Mouse (Mus musculus) limb, embryonic 12.5 days (tissue): Measurements from ENCODE around the gene Dok3. TPM values are rescaled to one million over a fixed set of nuclear protein-coding genes. Genes with fewer than 3 reads are reported as not detected.

ENCODE experiments used
- ATAC-seq: fragments of 200-750 bp; cut with Nextera tagmentation; 2 replicates; pipeline ENCODE4 v1.8.0; 2017; ENCODE audit warnings: low read depth, moderate TSS enrichment; ENCODE audit not compliant: insufficient number of reproducible peaks, insufficient read depth, low FRiP score, low TSS enrichment
- H3K27ac ChIP-seq: fragments of 300-500 bp; sonication (generic); 2 replicates; pipeline ENCODE4 v1.5.1; 2016; ENCODE audit warnings: mild to moderate bottlenecking, moderate library complexity
- H3K27me3 ChIP-seq: fragments of 300-500 bp; sonication (generic); 2 replicates; pipeline ENCODE4 v1.6.1; 2016; ENCODE audit warnings: mild to moderate bottlenecking, moderate library complexity
- H3K36me3 ChIP-seq: fragments of 300-500 bp; sonication (generic); 2 replicates; pipeline ENCODE4 v1.6.1; 2016; ENCODE audit warnings: mild to moderate bottlenecking, moderate library complexity
- H3K4me1 ChIP-seq: fragments of 300-500 bp; sonication (generic); replicated peaks from 2 replicates; pipeline ENCODE4 v1.6.1; 2016
- H3K4me2 ChIP-seq: fragments of 300-500 bp; sonication (generic); 2 replicates; pipeline ENCODE4 v1.6.1; 2016; ENCODE audit warnings: mild to moderate bottlenecking, moderate library complexity
- H3K4me3 ChIP-seq: fragments of 300-500 bp; sonication (generic); replicated peaks from 2 replicates; pipeline ENCODE4 v1.5.1; 2016; ENCODE audit warnings: mild to moderate bottlenecking
- H3K9ac ChIP-seq: fragments of 300-500 bp; sonication (generic); replicated peaks from 2 replicates; pipeline ENCODE4 v1.6.1; 2016; ENCODE audit warnings: mild to moderate bottlenecking, moderate library complexity
- H3K9me3 ChIP-seq: fragments of 300-500 bp; sonication (generic); 2 replicates; pipeline ENCODE4 v1.6.1; 2016; ENCODE audit warnings: mild to moderate bottlenecking, moderate library complexity
- WGBS: fragments of 180-500 bp; shearing (Covaris S2); methylation state at CpG from one replicate; pipeline ENCODE4 v1.1.7; 2016; 5-methylcytosine and 5-hydroxymethylcytosine counted together
- polyA plus RNA-seq: library from polyadenylated mRNA; unstranded; fragments of >200 nt; fragmentation: Nextera tagmentation; extraction: Ambion mirVana; gene quantifications from 2 replicates; pipeline ENCODE4 v1.2.1, GENCODE M21; 2016

Gene Dok3
- polyA plus RNA-seq, 1 experiment from 2014 or later: 2.7 TPM

DNA sequence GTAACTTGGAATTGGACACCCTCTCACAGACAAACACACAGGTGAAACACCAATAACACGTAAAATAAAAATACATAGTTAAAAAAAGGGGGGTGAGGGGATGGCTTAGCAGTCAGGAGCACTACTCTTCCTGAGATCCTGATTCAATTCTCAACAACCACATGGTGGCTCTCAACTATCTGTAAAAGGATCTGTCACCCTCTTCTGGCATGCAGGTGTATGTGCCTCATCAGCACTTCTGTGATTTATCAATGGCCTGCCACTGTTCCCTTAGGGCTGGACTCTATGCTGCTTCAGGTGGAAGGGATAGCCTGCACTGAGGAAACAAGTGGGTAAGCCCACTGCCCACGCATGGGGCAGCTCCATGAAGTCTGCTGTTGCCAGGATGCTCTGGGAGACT lies 11.8 kb upstream of the Dok3 start:
- H3K9me3 ChIP-seq: no peaks in the 10 kb centered on the region
- peaks cover 86% of the 10 kb centered on the region for H3K36me3 ChIP-seq
- WGBS: 86% methylated on average over 2 of the region's 2 CpGs
- H3K4me1 ChIP-seq: no peaks in the 10 kb centered on the region
- no peak overlapping the region for H3K4me3 ChIP-seq
- H3K27me3 ChIP-seq: no peaks in the 10 kb centered on the region
- H3K27ac ChIP-seq: no peak overlapping the region
- no peak overlapping the region for H3K4me2 ChIP-seq
- H3K9ac ChIP-seq: no peak overlapping the region
- ATAC-seq: no peak

DNA sequence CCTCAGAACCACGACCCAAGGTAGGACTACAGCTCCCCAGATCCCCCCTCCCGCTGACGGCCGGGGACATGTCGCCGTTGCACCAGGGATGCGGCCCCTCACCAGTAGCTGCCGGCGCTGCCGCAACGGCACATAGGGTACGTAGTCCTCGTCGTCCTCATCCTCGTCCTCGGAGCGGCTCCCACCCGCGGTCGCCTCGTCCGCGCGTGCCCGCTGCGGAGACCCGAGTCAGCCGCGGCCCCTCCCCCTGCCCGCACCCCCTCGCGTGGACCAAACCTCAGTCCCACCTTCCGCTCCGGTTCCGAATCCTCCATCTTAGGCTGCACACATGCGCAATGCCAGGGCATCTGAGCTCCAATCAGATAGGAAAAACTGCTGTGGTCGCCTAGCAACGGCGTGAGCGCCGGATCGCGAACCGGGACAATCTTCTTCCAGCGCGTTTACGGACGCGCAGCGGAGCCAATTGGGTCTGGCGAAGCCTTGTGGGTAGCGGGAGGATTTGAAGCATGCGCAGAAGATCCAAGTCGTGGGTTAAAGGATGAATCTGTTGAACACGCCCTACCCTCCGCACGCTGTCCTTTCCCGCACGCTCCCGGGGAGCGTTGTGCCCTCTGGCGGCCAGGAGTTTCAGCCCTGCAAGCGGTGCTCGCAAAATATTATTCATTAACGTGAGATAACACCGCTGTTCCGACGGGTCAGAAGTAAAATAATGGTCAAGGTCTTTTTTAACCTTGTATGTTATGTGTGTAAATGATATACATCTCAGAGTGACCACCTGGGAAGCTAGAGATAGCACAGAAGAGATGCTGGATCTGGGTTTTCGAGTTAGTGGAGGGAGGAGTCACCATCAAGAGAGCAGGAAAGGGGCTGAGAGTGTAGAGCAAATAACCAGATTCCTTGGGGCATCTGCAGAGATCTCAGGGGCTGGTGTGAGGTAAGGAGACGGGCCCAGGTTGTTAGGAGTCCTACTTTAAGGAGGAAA lies 7.4 kb upstream of the Dok3 start, which contains the start of gene Ddx41:
Gene Ddx41, minus strand, starts transcription at position 465 of the 982 bp plus-strand sequence.
- no peaks in the 10 kb centered on the region for H3K9me3 ChIP-seq
- H3K4me2 ChIP-seq: peak within 1 kb of the TSS; percentile 98
- H3K9ac ChIP-seq: peak within 1 kb of the TSS; percentile 82
- H3K27ac ChIP-seq: 0 out of 2 replicates have a peak within 1 kb of the TSS, but pooled peaks have one; percentile 50
- peaks cover 77% of the 10 kb centered on the region for H3K36me3 ChIP-seq
- under 1% methylated on average over 70 of the region's 70 CpGs for WGBS
- H3K27me3 ChIP-seq: no peaks in the 10 kb centered on the region
- H3K4me3 ChIP-seq: peak within 1 kb of the TSS; percentile 74
- peak; percentile 96 for ATAC-seq
- H3K4me1 ChIP-seq: peaks cover 9% of the 10 kb centered on the region

DNA sequence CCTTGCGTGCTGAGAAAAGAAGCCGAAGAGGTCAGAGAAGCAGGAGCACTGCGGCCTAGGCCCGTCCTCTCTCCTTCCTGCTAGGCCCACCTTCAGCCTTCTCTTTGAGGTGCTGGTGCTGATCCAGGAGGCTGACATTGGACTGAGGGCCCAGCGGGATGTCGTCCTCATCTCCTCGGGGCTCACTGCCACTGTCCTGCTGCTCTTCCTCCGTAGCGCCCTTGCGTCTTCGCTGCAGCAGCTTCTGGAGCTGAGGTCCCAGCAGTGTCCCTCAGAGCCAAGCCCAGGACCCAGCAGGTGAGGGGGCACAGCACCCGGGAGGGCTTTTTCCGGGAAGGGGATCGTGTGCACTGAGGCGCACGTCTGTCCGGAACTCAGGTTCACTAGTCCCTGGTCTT lies 6.7 kb upstream of the Dok3 start:
- Histone ChIP-seq H3K9me3 (no peaks in the 10 kb centered on the region), H3K4me3 (peak overlapping the region; percentile 74), H3K27me3 (no peaks in the 10 kb centered on the region), H3K4me2 (peak overlapping the region; percentile 98), H3K27ac (0 out of 2 replicates have a peak overlapping the region, but pooled peaks have one; percentile 50), H3K4me1 (peaks cover 9% of the 10 kb centered on the region), H3K36me3 (peaks cover 77% of the 10 kb centered on the region), H3K9ac (peak overlapping the region; percentile 82)
- ATAC-seq: no peak
- WGBS: 16% methylated on average over 17 of the region's 17 CpGs

DNA sequence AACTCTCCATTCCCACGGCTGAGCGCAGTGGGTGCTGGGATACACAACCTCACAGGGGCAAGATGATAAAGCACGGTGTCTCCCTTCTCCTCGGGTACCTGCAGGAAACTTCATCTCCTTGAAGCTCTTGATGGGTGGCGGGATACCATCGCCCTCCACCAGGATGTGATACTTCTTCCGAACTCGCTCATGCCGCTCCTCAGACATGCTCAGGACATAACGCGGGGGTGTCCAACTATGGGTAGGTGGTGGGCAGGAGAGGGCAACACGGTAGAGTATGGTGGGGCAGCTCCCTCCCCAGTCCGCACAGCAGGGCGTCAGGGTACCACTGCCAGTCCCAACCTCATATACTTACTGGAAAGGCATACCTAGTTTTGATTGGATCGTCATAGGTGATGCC lies 6.1 kb upstream of the Dok3 start:
- H3K4me1 ChIP-seq: peaks cover 9% of the 10 kb centered on the region
- ATAC-seq: no peak
- H3K4me2 ChIP-seq: peak overlapping the region; percentile 98
- no peaks in the 10 kb centered on the region for H3K27me3 ChIP-seq
- peak overlapping the region; percentile 74 for H3K4me3 ChIP-seq
- H3K9ac ChIP-seq: no peak overlapping the region
- H3K9me3 ChIP-seq: no peaks in the 10 kb centered on the region
- H3K27ac ChIP-seq: no peak overlapping the region
- peaks cover 77% of the 10 kb centered on the region for H3K36me3 ChIP-seq
- 90% methylated on average over 15 of the region's 15 CpGs for WGBS

DNA sequence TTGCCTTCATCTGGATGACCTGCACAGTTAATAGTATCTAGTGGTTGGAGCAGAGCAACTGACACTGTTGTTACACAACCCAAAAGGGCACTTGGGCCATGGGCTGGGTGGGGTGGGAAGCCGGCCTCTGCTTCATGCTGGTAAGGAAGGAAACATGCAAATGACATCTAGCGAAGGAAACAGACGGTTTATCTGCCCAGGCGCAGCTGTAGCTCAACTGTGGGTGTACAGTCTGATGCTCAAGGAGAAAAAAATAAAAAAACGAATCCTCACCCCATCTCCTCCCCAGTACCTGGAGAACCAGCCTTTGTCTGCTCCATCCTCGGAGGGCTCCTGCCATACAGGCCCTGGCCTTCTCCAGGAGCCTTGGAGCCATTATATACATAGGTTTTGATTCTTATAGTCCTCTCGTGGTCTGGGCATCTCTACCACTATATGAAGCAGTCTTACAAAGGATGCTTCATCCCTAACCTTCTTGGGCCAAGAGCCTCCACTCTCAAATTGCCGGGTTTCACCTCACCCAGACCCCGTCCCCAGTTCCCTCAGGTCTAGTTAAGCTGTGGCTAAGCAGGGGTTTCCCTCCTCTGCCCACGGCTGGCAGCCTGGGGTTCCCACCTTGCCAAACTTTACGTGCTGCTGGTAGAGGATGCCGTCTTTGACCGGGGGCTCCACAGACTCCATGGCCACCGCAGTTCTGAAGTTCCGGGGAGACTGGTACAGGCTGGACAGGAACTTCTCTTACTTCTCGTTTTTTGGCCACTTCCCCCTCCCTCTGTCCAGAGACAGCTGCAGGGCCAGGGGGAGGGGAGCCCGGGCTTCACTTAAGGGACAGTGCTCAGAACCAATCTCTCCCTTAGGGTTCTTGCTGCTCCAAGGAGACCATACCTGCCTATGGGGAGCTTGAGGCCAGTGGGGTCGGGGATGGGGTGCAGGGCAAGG lies 993 bp downstream of the Dok3 start:
- Histone ChIP-seq H3K27me3 (no peaks in the 10 kb centered on the region), H3K36me3 (peaks cover 44% of the 10 kb centered on the region), H3K4me1 (no peaks in the 10 kb centered on the region), H3K27ac (no peak overlapping the region), H3K9ac (0 out of 2 replicates have a peak overlapping the region, but pooled peaks have one; percentile 37), H3K4me2 (no peak overlapping the region), H3K9me3 (no peaks in the 10 kb centered on the region), H3K4me3 (no peak overlapping the region)
- 79% methylated on average over 18 of the region's 18 CpGs for WGBS
- no peak for ATAC-seq

DNA sequence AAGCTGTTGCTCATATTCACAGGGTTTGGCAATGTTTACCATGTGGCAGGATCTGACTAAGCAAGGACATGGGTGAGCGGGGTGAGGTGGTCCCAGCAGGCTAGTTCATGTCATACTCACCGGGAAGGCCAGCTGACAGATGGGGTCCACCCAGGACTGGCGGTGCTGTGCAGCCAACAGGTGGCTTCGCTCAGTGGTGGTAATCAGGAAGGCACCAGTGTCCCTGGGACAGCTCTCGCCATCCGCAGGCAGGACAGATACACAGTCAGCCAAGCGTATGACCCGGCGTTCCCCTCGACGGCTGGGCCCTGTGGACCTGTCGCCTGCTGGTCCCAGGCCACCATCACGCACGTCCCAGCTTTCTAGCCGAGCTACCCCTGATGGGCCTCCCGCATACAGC lies 1.9 kb downstream of the Dok3 start:
- no peaks in the 10 kb centered on the region for H3K27me3 ChIP-seq
- H3K4me1 ChIP-seq: no peaks in the 10 kb centered on the region
- WGBS: 90% methylated on average over 16 of the region's 16 CpGs
- no peaks in the 10 kb centered on the region for H3K9me3 ChIP-seq
- ATAC-seq: no peak
- no peak overlapping the region for H3K27ac ChIP-seq
- 0 out of 2 replicates have a peak overlapping the region, but pooled peaks have one; percentile 12 for H3K9ac ChIP-seq
- H3K4me2 ChIP-seq: no peak overlapping the region
- no peak overlapping the region for H3K4me3 ChIP-seq
- peaks cover 36% of the 10 kb centered on the region for H3K36me3 ChIP-seq

DNA sequence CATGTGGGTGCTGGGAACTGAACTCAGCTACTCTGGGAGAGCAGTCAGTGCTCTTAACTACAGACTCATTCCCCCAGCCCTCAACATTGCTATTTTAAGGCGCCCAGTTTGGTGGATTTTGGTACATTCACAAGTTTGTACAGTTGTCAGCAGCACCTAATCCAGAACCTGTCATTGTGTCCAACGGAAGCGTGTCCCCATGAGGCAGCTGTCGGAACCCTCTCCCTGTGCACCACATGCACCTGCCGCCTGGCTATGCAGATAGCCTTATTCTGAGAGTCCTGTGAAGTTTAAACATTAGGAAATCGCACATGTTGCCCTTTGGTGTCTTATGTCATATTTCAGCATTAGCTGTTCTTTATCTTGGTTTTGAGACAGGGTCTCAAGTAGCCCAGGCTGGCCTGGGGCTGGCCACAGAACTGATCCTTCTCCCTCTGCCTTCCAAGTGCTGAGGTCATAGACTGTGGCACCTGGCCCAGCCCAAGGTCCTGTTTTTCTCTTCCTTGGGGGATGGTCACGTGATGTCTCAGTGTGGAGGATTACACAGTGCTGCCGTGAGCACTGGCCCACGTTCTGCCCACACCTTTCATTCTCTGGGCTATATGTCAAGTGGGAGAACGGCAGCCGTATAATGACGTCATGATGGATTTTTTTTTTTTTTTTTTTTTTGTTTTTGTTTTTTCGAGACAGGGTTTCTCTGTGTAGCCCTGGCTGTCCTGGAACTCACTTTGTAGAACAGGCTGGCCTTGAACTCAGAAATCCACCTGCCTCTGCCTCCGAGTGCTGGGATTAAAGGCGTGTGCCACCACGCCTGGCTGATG lies 3.2 kb downstream of the Dok3 start:
- H3K4me2 ChIP-seq: no peak overlapping the region
- H3K9ac ChIP-seq: no peak overlapping the region
- peaks cover 24% of the 10 kb centered on the region for H3K36me3 ChIP-seq
- no peak overlapping the region for H3K4me3 ChIP-seq
- no peaks in the 10 kb centered on the region for H3K9me3 ChIP-seq
- WGBS: 80% methylated on average over 16 of the region's 16 CpGs
- H3K27ac ChIP-seq: no peak overlapping the region
- no peaks in the 10 kb centered on the region for H3K27me3 ChIP-seq
- no peaks in the 10 kb centered on the region for H3K4me1 ChIP-seq
- no peak for ATAC-seq

DNA sequence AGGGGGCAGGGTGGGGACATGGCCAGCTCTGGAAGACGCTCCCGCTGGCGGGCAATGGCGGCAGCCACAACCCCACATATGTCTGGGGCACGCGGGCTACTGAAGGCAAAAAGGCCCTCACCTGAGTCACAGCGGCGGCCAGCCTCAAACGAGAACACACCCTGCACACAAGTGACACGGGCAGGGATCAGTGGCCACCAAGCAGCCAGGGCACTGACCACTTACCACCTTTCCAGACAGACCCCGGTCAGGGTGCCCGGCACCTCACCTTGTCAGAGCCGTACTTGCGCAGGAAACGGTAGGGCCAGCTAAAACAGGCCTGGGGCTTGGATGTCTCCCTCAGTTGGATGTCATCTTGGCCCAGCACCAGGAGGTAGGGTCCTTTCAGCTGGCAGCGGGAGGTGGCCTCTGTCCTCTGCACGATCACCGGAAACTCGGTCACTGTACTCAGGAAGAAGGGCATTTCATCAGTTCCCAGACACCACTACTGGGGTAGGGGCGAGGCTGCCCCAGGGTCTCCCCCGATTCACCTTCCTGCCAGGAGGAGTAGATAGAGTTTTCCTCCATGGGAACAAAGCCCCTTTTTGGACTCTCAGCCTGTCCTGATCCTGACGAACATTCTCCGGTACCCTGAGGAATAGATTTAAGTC lies 5.0 kb downstream of the Dok3 start:
- H3K27ac ChIP-seq: no peak overlapping the region
- ATAC-seq: no peak
- WGBS: 93% methylated on average over 23 of the region's 23 CpGs
- H3K36me3 ChIP-seq: peaks cover 5% of the 10 kb centered on the region
- H3K9ac ChIP-seq: no peak overlapping the region
- no peaks in the 10 kb centered on the region for H3K27me3 ChIP-seq
- no peak overlapping the region for H3K4me2 ChIP-seq
- H3K9me3 ChIP-seq: peaks cover 6% of the 10 kb centered on the region; the same call in 1 of the 2 replicates
- no peaks in the 10 kb centered on the region for H3K4me1 ChIP-seq
- H3K4me3 ChIP-seq: no peak overlapping the region

DNA sequence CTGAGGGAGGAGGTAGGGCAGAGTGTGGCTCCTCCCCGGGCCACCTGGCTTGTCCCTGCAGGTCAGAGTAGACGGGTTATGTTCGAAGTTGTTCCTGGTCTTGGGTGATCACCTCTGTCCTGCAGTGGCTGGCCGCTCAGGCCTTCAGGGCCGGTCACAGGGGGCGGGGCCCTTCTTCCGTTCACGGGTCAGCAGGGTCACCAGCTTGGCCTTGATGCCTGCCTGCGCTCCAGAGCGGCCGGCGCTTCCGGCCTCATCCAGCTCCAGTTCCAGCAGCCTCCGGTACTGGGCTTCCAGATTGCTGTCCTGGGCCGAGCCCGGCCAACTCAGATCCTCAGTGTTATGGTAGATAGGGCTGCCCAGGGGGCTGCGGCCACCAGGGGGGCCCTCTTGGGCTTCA lies 5.8 kb downstream of the Dok3 start:
- peaks cover 6% of the 10 kb centered on the region; the same call in 1 of the 2 replicates for H3K9me3 ChIP-seq
- no peaks in the 10 kb centered on the region for H3K4me1 ChIP-seq
- H3K4me2 ChIP-seq: no peak overlapping the region
- H3K27ac ChIP-seq: no peak overlapping the region
- H3K9ac ChIP-seq: no peak overlapping the region; the same call in 1 of the 2 replicates
- H3K27me3 ChIP-seq: no peaks in the 10 kb centered on the region
- WGBS: 46% methylated on average over 17 of the region's 17 CpGs
- ATAC-seq: no peak
- peaks cover 3% of the 10 kb centered on the region; the same call in 1 of the 2 replicates for H3K36me3 ChIP-seq
- no peak overlapping the region; the same call in 1 of the 2 replicates for H3K4me3 ChIP-seq

DNA sequence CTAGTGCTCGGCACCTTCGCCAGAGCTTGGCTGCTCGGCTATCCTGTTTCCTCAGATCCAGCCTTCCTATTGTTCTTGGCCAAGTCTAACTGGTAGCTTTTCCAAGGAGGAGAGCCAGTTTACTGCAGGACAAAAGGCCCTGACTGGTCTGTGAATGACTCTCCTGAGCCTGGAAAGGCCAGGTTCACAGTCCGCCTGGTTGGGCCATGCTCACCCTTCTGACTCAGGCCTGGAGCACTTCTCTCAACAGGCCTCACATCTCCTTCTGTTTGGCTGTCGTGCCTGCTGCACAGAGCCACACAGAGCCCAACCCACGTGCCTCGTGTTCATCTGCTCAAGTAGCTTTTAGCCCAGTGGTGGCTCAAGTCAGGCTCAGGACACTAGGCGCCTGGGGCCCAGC lies 6.4 kb downstream of the Dok3 start:
- peaks cover 3% of the 10 kb centered on the region; the same call in 1 of the 2 replicates for H3K36me3 ChIP-seq
- WGBS: 69% methylated on average over 8 of the region's 8 CpGs
- H3K4me1 ChIP-seq: no peaks in the 10 kb centered on the region
- H3K9me3 ChIP-seq: peaks cover 6% of the 10 kb centered on the region; the same call in 1 of the 2 replicates
- H3K27me3 ChIP-seq: no peaks in the 10 kb centered on the region
- no peak overlapping the region for H3K4me3 ChIP-seq
- 0 out of 2 replicates have a peak overlapping the region, but pooled peaks have one; percentile 32 for H3K27ac ChIP-seq
- no peak overlapping the region for H3K9ac ChIP-seq
- no peak for ATAC-seq
- H3K4me2 ChIP-seq: no peak overlapping the region
